Mouse (Mus musculus): ENCODE data around the gene Cabcoco1. TPM values are rescaled to one million over a fixed set of nuclear protein-coding genes. Genes with fewer than 3 reads are reported as not detected.

Gene Cabcoco1
- polyA plus RNA-seq (2015; fragmentation: Illumina TruSeq; extraction: RNeasy Lipid Tissue Mini Kit (QIAGEN cat#74804); ENCODE audit: low read depth, low replicate concordance), result 3.5 TPM

GRCm38 (mm10) chr10:68541139-68541942 lies at the start of gene Cabcoco1:
Gene Cabcoco1, minus strand, starts transcription at chr10:68541896.

Other genes starting within 250 kb of the Cabcoco1 start
- gene Tmem26, start 181.8 kb upstream of the Cabcoco1 start, polyA plus RNA-seq (2015; fragmentation: Illumina TruSeq; extraction: RNeasy Lipid Tissue Mini Kit (QIAGEN cat#74804); ENCODE audit: low read depth, low replicate concordance), result 0.13 TPM

Data from brain, adult 10 weeks (tissue).